Mouse (Mus musculus) lung, embryonic 15.5 days (tissue): Measurements from ENCODE around the gene Cox7a1. TPM values are rescaled to one million over a fixed set of nuclear protein-coding genes. Genes with fewer than 3 reads are reported as not detected.
"Not testable (repeated sequence)": the region's sequence is repeated elsewhere in the genome, so short reads cannot be mapped to it uniquely, and the experiment has no call there.

Experiments used
- ATAC-seq: fragments of 200-750 bp; cut with Nextera tagmentation; 2 replicates; pipeline ENCODE4 v1.8.0; 2017; ENCODE audit warnings: moderate number of reproducible peaks, borderline replicate concordance; ENCODE audit not compliant: low FRiP score, low TSS enrichment; ENCODE audit errors: extremely low read depth
- H3K27ac ChIP-seq: fragments of 300-500 bp; sonication (generic); 2 replicates; pipeline ENCODE4 v1.5.1; 2015; ENCODE audit warnings: moderate library complexity, mild to moderate bottlenecking, inconsistent platforms
- H3K27me3 ChIP-seq: fragments of 300-500 bp; sonication (generic); 2 replicates; pipeline ENCODE4 v1.6.1; 2015; ENCODE audit warnings: inconsistent platforms
- H3K36me3 ChIP-seq: fragments of 300-500 bp; sonication (generic); 2 replicates; pipeline ENCODE4 v1.6.1; 2015; ENCODE audit warnings: inconsistent platforms
- H3K4me1 ChIP-seq: fragments of 300-500 bp; sonication (generic); 2 replicates; pipeline ENCODE4 v1.6.1; 2015; ENCODE audit warnings: inconsistent platforms
- H3K4me2 ChIP-seq: fragments of 300-500 bp; sonication (generic); 2 replicates; pipeline ENCODE4 v1.6.1; 2015; ENCODE audit warnings: inconsistent platforms, mild to moderate bottlenecking, moderate library complexity
- H3K4me3 ChIP-seq: fragments of 300-500 bp; sonication (generic); 2 replicates; pipeline ENCODE4 v1.5.1; 2015; ENCODE audit warnings: mild to moderate bottlenecking, inconsistent platforms
- H3K9ac ChIP-seq: fragments of 300-500 bp; sonication (generic); 2 replicates; pipeline ENCODE4 v1.6.1; 2015; ENCODE audit warnings: inconsistent platforms
- H3K9me3 ChIP-seq: fragments of 300-500 bp; sonication (generic); 2 replicates; pipeline ENCODE4 v1.6.1; 2016; ENCODE audit warnings: inconsistent platforms
- WGBS: fragments of 180-500 bp; shearing (Covaris S2); methylation state at CpG from one replicate; pipeline ENCODE4 v1.1.7; 2015; 5-methylcytosine and 5-hydroxymethylcytosine counted together
- polyA plus RNA-seq: library from polyadenylated mRNA; unstranded; fragments of >200 nt; fragmentation: Nextera tagmentation; extraction: Ambion mirVana; gene quantifications from 2 replicates; pipeline ENCODE4 v1.2.1, GENCODE M21; 2015

Cox7a1 gene
- polyA plus RNA-seq, 1 experiment from 2014 or later: 18.9 TPM

DNA sequence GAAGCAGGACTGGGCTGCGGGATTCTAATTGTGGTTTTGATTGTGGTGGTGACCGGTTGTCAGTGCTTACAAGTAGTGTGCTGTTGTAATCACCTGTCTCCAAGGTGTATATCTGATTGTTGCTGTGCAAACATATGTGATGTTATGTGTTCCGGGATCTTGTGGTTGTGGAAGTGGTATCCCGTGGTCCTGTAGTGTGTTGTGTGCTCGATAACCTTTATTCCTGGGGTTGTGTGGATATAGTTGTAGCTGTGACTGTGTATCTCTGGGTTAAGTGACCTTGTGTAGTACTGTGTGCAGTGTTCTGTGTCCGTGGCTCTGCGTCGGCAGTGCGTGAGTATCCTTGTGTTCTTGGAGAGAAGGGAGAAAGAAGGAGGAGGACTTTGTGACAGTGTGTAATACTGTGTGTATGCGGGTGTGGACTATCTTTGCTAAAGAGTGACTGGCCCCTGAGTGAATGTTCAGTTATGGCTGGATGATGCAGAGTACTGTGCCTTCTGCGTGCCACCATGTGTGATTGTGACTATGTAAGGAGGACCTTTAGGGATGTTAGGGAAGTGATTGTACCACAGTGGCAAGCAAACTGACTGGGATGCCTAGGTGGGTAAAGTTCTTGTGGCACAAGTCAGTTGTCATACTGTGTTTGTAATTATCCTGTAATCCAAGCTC lies 13.5 kb upstream of the Cox7a1 start:
- Histone ChIP-seq H3K9ac (peak overlapping the region; percentile 89), H3K36me3 (peaks cover 15% of the 10 kb centered on the region), H3K27ac (peak overlapping the region; percentile 87), H3K27me3 (no peaks in the 10 kb centered on the region), H3K9me3 (no peaks in the 10 kb centered on the region), H3K4me3 (peak overlapping the region; percentile 80), H3K4me1 (peaks cover 22% of the 10 kb centered on the region), H3K4me2 (peak overlapping the region; percentile 78)
- 19% methylated on average over 11 of the region's 11 CpGs for WGBS
- ATAC-seq: peak; percentile 29

DNA sequence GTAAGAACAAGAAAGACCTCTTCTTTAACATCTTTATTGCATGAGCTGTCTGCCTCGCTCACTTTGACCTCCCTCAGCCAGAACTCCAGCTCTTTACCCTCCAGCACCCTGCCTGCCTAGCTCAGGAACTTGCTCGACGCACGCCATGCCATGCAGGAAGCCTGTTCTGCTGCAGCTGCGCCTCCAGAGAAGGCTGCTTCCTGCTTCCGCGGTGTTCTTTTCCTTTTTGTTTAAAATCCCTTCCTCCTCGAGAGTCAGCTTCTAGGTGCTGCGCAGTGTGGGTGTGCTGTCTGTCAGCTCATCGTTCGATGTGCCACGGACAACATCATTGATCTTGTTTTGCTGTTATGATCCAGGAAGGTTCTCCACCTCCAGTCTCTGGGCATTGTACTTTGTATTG lies 7.5 kb upstream of the Cox7a1 start:
- no peaks in the 10 kb centered on the region for H3K9me3 ChIP-seq
- no peak overlapping the region for H3K4me3 ChIP-seq
- ATAC-seq: no peak
- no peak overlapping the region for H3K4me2 ChIP-seq
- H3K27me3 ChIP-seq: no peaks in the 10 kb centered on the region
- 77% methylated on average over 12 of the region's 12 CpGs for WGBS
- no peak overlapping the region for H3K27ac ChIP-seq
- H3K9ac ChIP-seq: no peak overlapping the region
- H3K4me1 ChIP-seq: no peaks in the 10 kb centered on the region
- peaks cover 11% of the 10 kb centered on the region for H3K36me3 ChIP-seq

DNA sequence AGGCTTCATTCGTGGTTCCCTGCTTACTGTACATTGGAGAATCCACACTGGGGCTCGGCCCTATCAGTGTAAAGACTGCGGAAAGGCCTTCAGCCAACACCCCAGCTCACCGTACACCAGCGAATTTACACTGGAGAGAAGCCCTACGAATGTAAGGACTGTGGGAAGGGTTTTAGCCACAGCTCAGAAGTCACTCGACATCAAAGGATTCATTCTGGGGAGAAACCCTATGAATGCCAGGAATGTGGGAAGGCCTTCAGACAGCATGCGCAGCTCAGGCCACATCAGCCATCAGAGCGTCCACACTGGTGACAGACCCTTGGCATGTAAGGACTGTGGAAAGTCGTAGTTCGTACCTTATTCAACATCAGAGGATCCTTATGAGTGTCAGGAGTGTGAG lies 5.7 kb upstream of the Cox7a1 start:
- Histone ChIP-seq H3K4me1 (no peaks in the 10 kb centered on the region), H3K9ac (no peak overlapping the region), H3K27ac (no peak overlapping the region), H3K36me3 (peaks cover 11% of the 10 kb centered on the region), H3K27me3 (no peaks in the 10 kb centered on the region), H3K9me3 (no peaks in the 10 kb centered on the region), H3K4me3 (no peak overlapping the region), H3K4me2 (no peak overlapping the region)
- WGBS: 69% methylated on average over 11 of the region's 11 CpGs
- ATAC-seq: no peak

DNA sequence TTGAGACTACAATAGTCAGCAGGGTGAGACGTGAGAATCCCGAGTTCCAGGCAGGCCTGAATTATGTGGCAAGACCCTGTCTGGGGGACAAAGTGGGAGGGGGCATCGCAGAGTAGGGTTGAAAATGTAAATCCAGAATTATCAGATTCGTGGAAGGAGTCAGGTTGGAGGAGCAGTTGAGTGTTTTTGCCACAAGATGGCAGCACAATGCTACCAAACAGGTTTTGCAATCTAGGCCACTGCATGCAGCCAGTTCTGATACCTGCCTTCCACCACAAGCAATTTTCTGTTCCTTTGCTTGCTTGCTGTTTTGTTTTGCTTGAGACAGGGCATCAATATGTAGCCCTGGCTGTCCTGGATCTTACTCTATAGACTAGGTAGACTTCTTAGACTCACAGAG lies 2.6 kb upstream of the Cox7a1 start:
- Histone ChIP-seq H3K9me3 (no peaks in the 10 kb centered on the region), H3K4me3 (no peak overlapping the region), H3K27me3 (no peaks in the 10 kb centered on the region), H3K27ac (no peak overlapping the region), H3K36me3 (peaks cover 15% of the 10 kb centered on the region), H3K4me1 (peaks cover 10% of the 10 kb centered on the region), H3K9ac (no peak overlapping the region), H3K4me2 (no peak overlapping the region)
- WGBS: under 1% methylated on average over 4 of the region's 4 CpGs
- peak; percentile 29; the same call in 1 of the 2 replicates for ATAC-seq

DNA sequence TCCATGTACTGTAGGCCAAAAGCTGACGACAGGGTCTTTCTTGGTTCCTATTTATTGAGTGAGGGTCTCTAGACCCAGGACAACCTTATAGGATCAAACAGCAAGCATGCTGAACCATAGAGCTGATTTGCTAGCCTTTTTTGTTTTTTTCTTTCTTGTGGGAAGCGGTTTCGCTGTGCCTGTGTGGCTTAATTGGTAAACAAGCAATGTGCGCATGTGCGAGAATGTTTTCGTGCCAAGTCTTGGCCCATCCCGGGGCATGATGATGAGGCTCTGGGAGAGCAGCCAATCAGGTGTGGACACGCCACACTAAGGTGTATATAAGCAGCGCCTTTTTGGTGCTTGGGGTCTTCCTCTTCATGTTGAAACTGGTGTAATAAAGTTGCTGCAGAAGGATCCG lies 2.0 kb upstream of the Cox7a1 start:
- not testable (repeated sequence) for H3K27ac ChIP-seq, H3K4me3 ChIP-seq, H3K9ac ChIP-seq, H3K27me3 ChIP-seq, H3K4me1 ChIP-seq, H3K9me3 ChIP-seq, H3K4me2 ChIP-seq, ATAC-seq
- 92% methylated on average over 10 of the region's 10 CpGs for WGBS
- H3K36me3 ChIP-seq: peaks cover 21% of the 10 kb centered on the region

DNA sequence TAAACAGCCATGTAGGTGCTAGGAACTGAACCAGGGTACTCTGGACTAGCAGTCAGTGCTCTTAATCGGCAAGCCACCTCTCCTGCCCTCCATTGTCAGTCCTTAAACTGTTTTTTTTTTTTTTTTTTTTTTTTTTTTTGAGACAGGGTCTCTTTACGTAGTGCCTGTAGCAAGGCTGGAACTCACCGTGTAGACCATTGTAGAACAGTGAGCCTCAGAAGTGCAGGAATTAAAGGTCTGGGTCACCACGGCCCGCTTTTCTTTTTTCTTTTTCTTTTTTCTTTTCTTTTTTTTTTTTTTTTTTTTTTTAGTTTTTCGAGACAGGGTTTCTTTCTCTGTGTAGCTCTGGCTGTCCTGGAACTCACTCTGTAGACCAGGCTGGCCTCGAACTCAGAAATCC lies 755 bp upstream of the Cox7a1 start:
- not testable (repeated sequence) for H3K4me2 ChIP-seq

DNA sequence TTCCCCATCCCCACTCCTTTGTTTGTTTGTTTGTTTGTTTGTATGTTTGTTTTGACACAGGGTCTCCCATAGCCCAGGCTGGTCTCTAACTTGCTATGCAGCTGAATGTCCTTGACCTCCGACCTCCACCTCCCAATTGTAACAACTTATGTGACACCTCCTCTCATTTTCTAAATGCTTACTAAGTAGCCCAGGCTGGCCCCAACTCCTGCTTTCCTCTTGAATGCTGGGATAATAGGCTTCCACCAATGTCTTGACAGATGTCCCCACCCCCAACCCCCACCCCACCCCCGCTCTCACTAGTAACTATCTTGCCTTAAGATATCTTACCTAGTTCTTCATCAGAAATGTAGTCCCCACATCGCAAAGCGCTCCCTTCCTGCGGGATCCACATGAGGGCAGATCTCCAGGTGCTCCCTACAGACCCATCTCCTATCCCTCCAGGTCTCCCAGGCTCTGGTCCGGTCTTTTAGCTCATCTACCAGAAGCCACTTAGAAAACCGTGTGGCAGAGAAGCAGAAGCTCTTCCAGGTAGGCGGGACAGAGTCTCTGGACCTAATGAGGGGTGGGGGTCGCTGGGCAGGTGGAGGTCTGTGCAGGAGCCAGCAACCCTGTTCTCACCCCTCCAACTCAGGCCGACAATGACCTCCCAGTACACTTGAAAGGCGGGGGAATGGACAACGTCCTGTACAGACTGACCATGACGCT lies 851 bp downstream of the Cox7a1 start:
- WGBS: 67% methylated on average over 13 of the region's 13 CpGs
- peaks cover 10% of the 10 kb centered on the region for H3K4me1 ChIP-seq
- ATAC-seq: no peak; the same call in 1 of the 2 replicates
- H3K27me3 ChIP-seq: no peaks in the 10 kb centered on the region
- H3K9ac ChIP-seq: no peak overlapping the region
- no peak overlapping the region for H3K4me3 ChIP-seq
- H3K9me3 ChIP-seq: no peaks in the 10 kb centered on the region
- H3K36me3 ChIP-seq: peaks cover 34% of the 10 kb centered on the region
- H3K4me2 ChIP-seq: peak overlapping the region; percentile 58; the same call in 1 of the 2 replicates
- H3K27ac ChIP-seq: no peak overlapping the region

More for the DNA sequence above, 755 bp upstream of the Cox7a1 start:
- WGBS: 75% methylated on average over 7 of the region's 7 CpGs
- H3K27me3 ChIP-seq, H3K9ac ChIP-seq, H3K27ac ChIP-seq, H3K4me3 ChIP-seq, ATAC-seq, H3K4me1 ChIP-seq, H3K9me3 ChIP-seq: not testable (repeated sequence)
- H3K36me3 ChIP-seq: peaks cover 27% of the 10 kb centered on the region

DNA sequence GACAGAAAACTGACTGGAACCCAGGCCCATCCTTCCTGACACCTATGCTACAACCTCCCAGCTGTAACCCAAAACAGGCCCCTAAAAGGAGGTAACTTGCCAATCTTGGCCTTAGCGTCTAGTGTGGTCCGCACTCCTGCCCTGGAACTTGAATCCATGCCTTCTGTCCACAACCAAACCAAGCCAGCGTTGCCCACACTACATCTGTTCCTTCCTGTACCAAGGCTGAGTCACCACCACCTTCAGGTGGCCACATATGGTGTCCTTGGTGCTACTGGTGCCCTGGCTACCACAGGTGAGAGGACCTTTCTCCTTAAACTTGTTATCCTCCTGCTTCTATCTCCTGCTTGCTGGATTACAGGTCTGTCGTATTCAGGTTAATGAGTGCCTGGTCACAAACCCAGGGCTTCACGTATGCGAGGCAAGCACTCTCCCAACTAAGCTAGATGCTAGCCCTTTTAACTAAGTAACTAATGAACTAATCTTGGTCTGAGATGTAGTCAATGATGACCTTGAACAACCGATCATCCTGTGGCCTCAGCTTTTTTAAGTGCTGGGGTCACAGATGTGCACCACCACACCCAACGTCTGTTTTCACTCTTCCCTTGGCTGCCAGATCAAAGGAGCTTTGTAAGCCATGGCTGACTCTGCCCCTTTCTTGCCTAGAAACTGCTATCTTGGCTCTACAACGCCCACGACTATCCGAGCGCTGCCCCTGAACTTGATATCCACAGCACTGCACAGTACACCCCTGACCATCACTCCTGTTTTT lies 4.6 kb downstream of the Cox7a1 start:
- no peaks in the 10 kb centered on the region for H3K27me3 ChIP-seq
- H3K4me1 ChIP-seq: peaks cover 21% of the 10 kb centered on the region
- H3K9me3 ChIP-seq: no peaks in the 10 kb centered on the region
- WGBS: 77% methylated on average over 12 of the region's 12 CpGs
- no peak overlapping the region for H3K4me2 ChIP-seq
- no peak for ATAC-seq
- peaks cover 61% of the 10 kb centered on the region for H3K36me3 ChIP-seq
- H3K4me3 ChIP-seq: no peak overlapping the region
- no peak overlapping the region for H3K9ac ChIP-seq
- no peak overlapping the region for H3K27ac ChIP-seq

DNA sequence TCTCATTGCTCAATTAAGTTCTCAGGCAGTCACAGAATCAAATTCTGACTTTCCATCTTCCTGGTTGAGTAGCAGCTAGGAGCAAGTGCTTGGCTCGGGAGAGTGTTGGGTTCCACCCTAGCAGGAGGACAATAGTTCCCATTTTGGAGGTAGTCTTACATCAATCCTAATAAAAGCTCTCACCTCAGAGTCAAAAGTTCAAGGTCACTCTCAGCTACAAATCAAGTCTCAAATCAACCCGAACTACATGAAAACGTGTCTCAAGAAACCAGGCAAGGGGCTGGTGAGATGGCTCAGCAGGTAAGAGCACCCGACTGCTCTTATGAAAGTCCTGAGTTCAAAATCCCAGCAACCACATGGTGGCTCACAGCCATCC lies 5.2 kb downstream of the Cox7a1 start:
- Histone ChIP-seq H3K4me1 (peaks cover 18% of the 10 kb centered on the region), H3K36me3 (peaks cover 61% of the 10 kb centered on the region), H3K9me3 (no peaks in the 10 kb centered on the region), H3K27me3 (no peaks in the 10 kb centered on the region), H3K4me2 (no peak overlapping the region), H3K4me3 (no peak overlapping the region), H3K9ac (no peak overlapping the region), H3K27ac (no peak overlapping the region)
- ATAC-seq: no peak
- 79% methylated on average over 4 of the region's 4 CpGs for WGBS

DNA sequence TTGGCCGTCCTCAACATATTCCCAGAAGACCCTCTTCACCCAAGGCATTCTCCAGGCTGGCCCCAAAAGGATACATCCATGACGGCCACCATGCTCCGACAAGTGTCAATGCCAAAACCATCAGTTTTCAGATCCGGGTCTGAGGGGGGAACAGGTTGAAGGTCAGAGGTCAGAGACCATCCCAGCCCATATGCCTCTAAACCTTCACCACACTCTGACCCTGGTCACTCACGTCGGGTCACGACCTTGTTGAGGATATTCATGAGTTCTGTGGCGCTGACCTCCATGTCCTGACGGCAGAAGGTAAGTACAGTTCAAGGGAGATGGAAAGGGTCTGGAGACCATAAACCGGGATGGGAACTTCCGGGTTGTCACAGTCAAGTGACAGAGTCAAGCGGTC lies 8.1 kb downstream of the Cox7a1 start:
- Histone ChIP-seq H3K4me1 (peaks cover 21% of the 10 kb centered on the region), H3K27me3 (no peaks in the 10 kb centered on the region), H3K9me3 (no peaks in the 10 kb centered on the region), H3K9ac (no peak overlapping the region), H3K4me3 (no peak overlapping the region), H3K36me3 (peaks cover 49% of the 10 kb centered on the region), H3K27ac (no peak overlapping the region), H3K4me2 (no peak overlapping the region)
- ATAC-seq: no peak
- WGBS: 84% methylated on average over 12 of the region's 12 CpGs

DNA sequence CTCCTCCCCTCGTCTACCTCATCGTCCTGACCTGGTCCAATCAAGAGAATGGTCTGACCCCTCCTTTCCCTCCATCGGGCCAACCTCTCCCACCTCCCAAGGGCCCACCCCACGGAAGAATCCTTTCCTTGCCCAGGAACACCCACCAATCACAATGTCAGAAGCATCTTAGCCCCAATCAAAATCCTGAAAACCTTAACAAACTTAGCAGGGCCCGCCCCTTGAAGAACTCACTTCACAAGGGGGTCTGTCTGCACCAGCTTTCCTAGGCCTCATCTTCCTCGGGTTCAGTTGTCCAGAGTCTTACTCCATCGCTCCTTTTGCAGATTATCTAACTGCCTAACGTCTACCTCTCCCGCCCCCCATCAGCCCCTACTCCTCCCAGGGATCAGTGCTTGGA lies 9.1 kb downstream of the Cox7a1 start:
- Histone ChIP-seq H3K9me3 (no peaks in the 10 kb centered on the region), H3K4me2 (peak overlapping the region; percentile 86), H3K27me3 (no peaks in the 10 kb centered on the region), H3K36me3 (peaks cover 40% of the 10 kb centered on the region), H3K4me1 (peaks cover 22% of the 10 kb centered on the region), H3K4me3 (peak overlapping the region; percentile 84), H3K9ac (peak overlapping the region; percentile 86), H3K27ac (no peak overlapping the region)
- ATAC-seq: peak; percentile 11; the same call in 1 of the 2 replicates
- WGBS: 33% methylated on average over 9 of the region's 9 CpGs

DNA sequence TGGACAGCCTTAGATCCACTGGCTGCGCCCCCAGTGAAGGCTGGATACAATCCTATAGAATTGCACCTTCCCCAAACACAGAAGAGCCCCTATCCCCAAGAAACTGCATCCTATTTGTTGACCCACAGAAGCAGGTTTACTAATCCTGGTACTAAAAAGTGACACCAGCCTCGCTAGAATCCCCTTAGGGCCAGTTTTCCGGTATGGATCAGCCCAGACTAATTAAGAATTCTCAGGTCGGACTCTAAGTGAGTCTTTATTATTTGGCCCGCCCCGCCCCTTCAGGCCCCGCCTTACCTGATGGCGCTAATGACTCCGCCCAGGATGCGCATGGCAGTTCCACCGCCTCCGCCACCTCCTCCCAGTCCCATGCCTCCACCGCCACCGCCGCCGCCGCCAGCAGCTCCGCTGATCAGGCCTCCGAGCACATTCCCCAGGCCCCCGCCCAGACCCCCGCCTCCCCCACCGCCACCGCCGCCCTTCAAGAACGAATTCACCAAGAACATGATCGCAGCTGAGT lies 9.7 kb downstream of the Cox7a1 start:
- Histone ChIP-seq H3K4me3 (peak overlapping the region; percentile 84), H3K36me3 (peaks cover 34% of the 10 kb centered on the region), H3K27ac (peak overlapping the region; percentile 88), H3K9me3 (no peaks in the 10 kb centered on the region), H3K4me2 (peak overlapping the region; percentile 86), H3K27me3 (no peaks in the 10 kb centered on the region), H3K9ac (peak overlapping the region; percentile 86), H3K4me1 (peaks cover 27% of the 10 kb centered on the region)
- under 1% methylated on average over 26 of the region's 26 CpGs for WGBS
- peak; percentile 77 for ATAC-seq
